Mouse (Mus musculus) midbrain, embryonic 13.5 days (tissue): ENCODE data around the gene Arhgap45. TPM values are rescaled to one million over a fixed set of nuclear protein-coding genes. Genes with fewer than 3 reads are reported as not detected.
"Not testable (repeated sequence)": the region's sequence is repeated elsewhere in the genome, so short reads cannot be mapped to it uniquely, and the experiment has no call there.

Source experiments
- ATAC-seq: fragments of 200-750 bp; cut with Nextera tagmentation; 2 replicates; pipeline ENCODE4 v1.8.0; 2017; ENCODE audit warnings: mild to moderate bottlenecking, moderate TSS enrichment, moderate library complexity
- H3K27ac ChIP-seq: fragments of 300-500 bp; sonication (generic); 2 replicates; pipeline ENCODE4 v1.5.1; 2015; ENCODE audit warnings: inconsistent platforms, mild to moderate bottlenecking, moderate library complexity
- H3K27me3 ChIP-seq: fragments of 300-500 bp; sonication (generic); 2 replicates; pipeline ENCODE4 v1.6.1; 2015; ENCODE audit warnings: mild to moderate bottlenecking, inconsistent platforms
- H3K36me3 ChIP-seq: fragments of 300-500 bp; sonication (generic); 2 replicates; pipeline ENCODE4 v1.6.1; 2015; ENCODE audit warnings: mild to moderate bottlenecking, inconsistent platforms
- H3K4me1 ChIP-seq: fragments of 300-500 bp; sonication (generic); replicated peaks from 2 replicates; pipeline ENCODE4 v1.6.1; 2015; ENCODE audit warnings: inconsistent platforms
- H3K4me2 ChIP-seq: fragments of 300-500 bp; sonication (generic); replicated peaks from 2 replicates; pipeline ENCODE4 v1.6.1; 2015; ENCODE audit warnings: moderate library complexity, mild to moderate bottlenecking, inconsistent platforms
- H3K4me3 ChIP-seq: fragments of 300-500 bp; sonication (generic); replicated peaks from 2 replicates; pipeline ENCODE4 v1.5.1; 2015; ENCODE audit warnings: mild to moderate bottlenecking, inconsistent platforms
- H3K9ac ChIP-seq: fragments of 300-500 bp; sonication (generic); replicated peaks from 2 replicates; pipeline ENCODE4 v1.6.1; 2015; ENCODE audit warnings: mild to moderate bottlenecking, inconsistent platforms
- H3K9me3 ChIP-seq: fragments of 300-500 bp; sonication (generic); 2 replicates; pipeline ENCODE4 v1.6.1; 2016; ENCODE audit warnings: mild to moderate bottlenecking, inconsistent platforms
- WGBS: fragments of 180-500 bp; shearing (Covaris S2); methylation state at CpG from one replicate; pipeline ENCODE4 v1.1.7; 2015; 5-methylcytosine and 5-hydroxymethylcytosine counted together
- polyA plus RNA-seq: library from polyadenylated mRNA; unstranded; fragments of >200 nt; fragmentation: Nextera tagmentation; extraction: Ambion mirVana; gene quantifications from 2 replicates; pipeline ENCODE4 v1.2.1, GENCODE M21; 2015

Gene Arhgap45
- polyA plus RNA-seq, 1 experiment from 2014 or later = 1.5 TPM

DNA sequence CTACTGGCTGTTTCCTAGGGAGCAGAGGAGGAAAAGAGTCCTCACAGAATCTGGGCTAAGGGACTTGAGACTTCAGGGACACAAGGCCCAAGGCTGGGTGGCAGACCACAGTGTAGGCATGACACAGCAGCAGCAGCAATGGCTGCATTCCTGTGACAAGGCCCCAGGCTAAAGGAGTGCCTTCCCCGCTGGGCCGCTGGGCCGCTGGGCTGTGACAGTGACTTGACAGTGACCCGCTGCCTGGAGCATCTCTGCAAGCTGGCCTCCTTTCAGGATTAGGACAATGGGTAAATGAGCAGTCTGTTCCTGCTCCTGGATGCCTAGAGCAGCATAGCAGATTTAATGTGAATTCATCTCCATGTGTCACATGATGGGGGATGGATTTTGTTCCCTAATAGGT lies 27.6 kb downstream of the Arhgap45 start:
- no peaks in the 10 kb centered on the region for H3K36me3 ChIP-seq
- 0 out of 2 replicates have a peak overlapping the region, but pooled peaks have one; percentile 16 for H3K9ac ChIP-seq
- peaks cover 14% of the 10 kb centered on the region for H3K4me1 ChIP-seq
- ATAC-seq = no peak
- H3K4me3 ChIP-seq = no peak overlapping the region
- H3K27me3 ChIP-seq = no peaks in the 10 kb centered on the region
- H3K27ac ChIP-seq = peak overlapping the region; percentile 49
- H3K9me3 ChIP-seq = no peaks in the 10 kb centered on the region
- WGBS = 24% methylated on average over 4 of the region's 4 CpGs
- no peak overlapping the region for H3K4me2 ChIP-seq

- H3K27me3 ChIP-seq, ATAC-seq, H3K4me3 ChIP-seq, H3K27ac ChIP-seq, H3K36me3 ChIP-seq, H3K9me3 ChIP-seq, H3K4me2 ChIP-seq: not testable (repeated sequence)
- Histone ChIP-seq H3K4me1 (peaks cover 16% of the 10 kb centered on the region), H3K9ac (0 out of 2 replicates have a peak overlapping the region, but pooled peaks have one; percentile 10)
- WGBS = 89% methylated on average over 4 of the region's 4 CpGs
Observed at GRCm38 (mm10) chr10:80045364-80045763, 28.9 kb downstream of the Arhgap45 start.

DNA sequence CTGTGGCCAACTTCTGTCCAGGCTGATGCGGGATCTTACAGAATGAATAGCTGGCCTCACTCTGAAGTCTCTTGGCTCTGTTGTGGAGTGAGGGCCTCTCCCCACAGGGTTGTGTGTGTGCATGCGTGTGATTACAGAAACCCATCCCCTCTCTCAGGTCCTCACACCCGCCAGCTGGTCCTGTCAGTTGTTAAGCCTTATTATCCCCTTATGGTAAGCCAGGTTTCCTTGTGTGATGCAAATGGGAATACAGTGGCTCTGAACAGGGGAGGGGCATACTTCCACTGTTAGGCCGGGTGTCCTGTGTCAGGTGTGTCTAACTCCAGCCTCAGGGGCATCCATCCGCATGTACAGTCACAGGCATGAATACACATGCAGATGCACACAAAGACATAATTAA lies 29.3 kb downstream of the Arhgap45 start:
- WGBS = 67% methylated on average over 5 of the region's 5 CpGs
- no peak overlapping the region for H3K4me2 ChIP-seq
- H3K9ac ChIP-seq = 0 out of 2 replicates have a peak overlapping the region, but pooled peaks have one; percentile 10
- no peak overlapping the region for H3K27ac ChIP-seq
- no peaks in the 10 kb centered on the region for H3K9me3 ChIP-seq
- H3K27me3 ChIP-seq = no peaks in the 10 kb centered on the region
- H3K4me3 ChIP-seq = no peak overlapping the region
- H3K36me3 ChIP-seq = no peaks in the 10 kb centered on the region
- H3K4me1 ChIP-seq = peaks cover 20% of the 10 kb centered on the region
- no peak for ATAC-seq

GRCm38 (mm10) chr10:80047041-80047565 lies 30.6 kb downstream of the Arhgap45 start, which contains the start of gene Gpx4:
Gpx4 (plus strand) TSS chr10:80047166.
- WGBS = 42% methylated on average over 9 of the region's 9 CpGs
- Histone ChIP-seq H3K4me1 (peaks cover 30% of the 10 kb centered on the region), H3K36me3 (no peaks in the 10 kb centered on the region), H3K4me3 (no peak within 1 kb of the TSS), H3K27ac (0 out of 2 replicates have a peak within 1 kb of the TSS, but pooled peaks have one; percentile 15), H3K4me2 (no peak within 1 kb of the TSS), H3K9me3 (no peaks in the 10 kb centered on the region), H3K27me3 (no peaks in the 10 kb centered on the region), H3K9ac (peak within 1 kb of the TSS; percentile 32; the same call in 1 of the 2 replicates)
- ATAC-seq = no peak

- H3K4me3 ChIP-seq = no peak overlapping the region
- no peaks in the 10 kb centered on the region for H3K36me3 ChIP-seq
- peaks cover 35% of the 10 kb centered on the region for H3K4me1 ChIP-seq
- H3K4me2 ChIP-seq = no peak overlapping the region
- no peaks in the 10 kb centered on the region for H3K27me3 ChIP-seq
- no peaks in the 10 kb centered on the region for H3K9me3 ChIP-seq
- H3K27ac ChIP-seq = peak overlapping the region; percentile 15; the same call in 1 of the 2 replicates
- no peak for ATAC-seq
- 8% methylated on average over 5 of the region's 5 CpGs for WGBS
- no peak overlapping the region for H3K9ac ChIP-seq
Observed at GRCm38 (mm10) chr10:80048396-80048795, 31.9 kb downstream of the Arhgap45 start.

GRCm38 (mm10) chr10:80048834-80049233 lies 32.4 kb downstream of the Arhgap45 start:
- H3K4me1 ChIP-seq = peaks cover 35% of the 10 kb centered on the region
- no peak overlapping the region for H3K4me2 ChIP-seq
- WGBS = 68% methylated on average over 3 of the region's 3 CpGs
- no peak for ATAC-seq
- H3K4me3 ChIP-seq = no peak overlapping the region
- H3K9ac ChIP-seq = no peak overlapping the region
- H3K27me3 ChIP-seq = no peaks in the 10 kb centered on the region
- H3K9me3 ChIP-seq = no peaks in the 10 kb centered on the region
- H3K27ac ChIP-seq = peak overlapping the region; percentile 15; the same call in 1 of the 2 replicates
- no peaks in the 10 kb centered on the region for H3K36me3 ChIP-seq

DNA sequence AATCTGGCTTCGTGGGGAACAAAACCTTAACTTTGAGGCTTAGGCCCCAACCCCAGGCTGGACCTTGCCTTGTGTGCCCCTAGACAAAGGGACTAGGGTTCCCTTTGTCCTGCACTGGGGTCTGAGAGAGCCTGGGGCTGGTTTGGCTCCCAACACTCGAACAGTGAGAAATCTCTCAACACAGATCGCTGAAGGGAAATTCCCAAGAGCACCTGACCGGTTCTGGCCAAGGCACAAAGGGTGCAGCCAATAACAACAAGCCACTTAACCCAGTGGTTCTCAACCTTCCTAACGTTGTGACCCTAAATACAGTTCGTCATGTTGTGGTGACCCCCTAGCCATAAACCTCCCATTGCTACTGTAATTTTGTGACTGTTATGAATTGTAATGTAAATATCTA lies 33.8 kb downstream of the Arhgap45 start:
- Histone ChIP-seq H3K36me3 (no peaks in the 10 kb centered on the region), H3K27ac (no peak overlapping the region; the same call in 1 of the 2 replicates), H3K4me1 (peaks cover 46% of the 10 kb centered on the region), H3K27me3 (no peaks in the 10 kb centered on the region), H3K4me2 (no peak overlapping the region), H3K9me3 (no peaks in the 10 kb centered on the region), H3K9ac (0 out of 2 replicates have a peak overlapping the region, but pooled peaks have one; percentile 23), H3K4me3 (no peak overlapping the region)
- no peak for ATAC-seq
- WGBS = 15% methylated on average over 6 of the region's 6 CpGs

DNA sequence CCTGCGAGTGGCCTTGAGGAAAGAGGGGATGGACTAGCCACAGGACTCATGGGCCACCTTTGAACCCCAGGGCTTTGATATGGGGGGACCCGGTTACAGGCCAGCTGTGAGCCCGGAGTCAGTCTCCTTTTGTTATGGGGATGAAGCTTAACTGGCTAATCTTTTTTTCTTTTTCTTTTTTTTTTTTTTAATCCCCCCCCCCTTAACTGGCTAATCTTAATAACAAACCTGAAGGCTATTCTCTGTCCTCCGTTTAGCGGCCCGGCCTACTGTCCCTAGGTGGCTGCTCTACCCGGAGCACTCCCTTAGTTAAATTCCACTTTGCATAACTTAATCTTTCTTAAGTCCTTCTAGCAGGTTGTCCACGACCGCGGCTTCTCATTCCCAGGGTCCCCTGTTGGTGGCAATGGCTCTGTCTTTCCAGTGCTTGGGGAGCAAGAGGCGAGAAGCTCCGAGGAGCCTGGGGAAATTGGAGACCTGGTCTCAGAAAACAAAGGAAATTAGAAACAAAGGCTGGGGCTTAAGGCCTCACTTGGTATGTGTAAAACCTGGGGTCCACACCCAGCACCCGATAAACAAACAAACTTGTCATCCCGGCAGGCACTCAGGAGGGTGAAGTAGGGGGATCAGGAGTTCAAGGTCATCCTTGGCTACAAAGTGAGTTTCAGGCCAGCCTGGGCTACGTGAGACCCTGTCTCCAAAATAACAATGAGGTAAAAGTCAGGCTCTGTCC lies 34.6 kb downstream of the Arhgap45 start:
- WGBS = 9% methylated on average over 15 of the region's 15 CpGs
- peaks cover 53% of the 10 kb centered on the region for H3K4me1 ChIP-seq
- H3K27ac ChIP-seq = peak overlapping the region; percentile 45; the same call in 1 of the 2 replicates
- H3K4me2 ChIP-seq = no peak overlapping the region
- H3K9ac ChIP-seq = 0 out of 2 replicates have a peak overlapping the region, but pooled peaks have one; percentile 23
- no peaks in the 10 kb centered on the region for H3K27me3 ChIP-seq
- H3K36me3 ChIP-seq = peaks cover 6% of the 10 kb centered on the region
- no peak for ATAC-seq
- no peak overlapping the region for H3K4me3 ChIP-seq
- no peaks in the 10 kb centered on the region for H3K9me3 ChIP-seq

DNA sequence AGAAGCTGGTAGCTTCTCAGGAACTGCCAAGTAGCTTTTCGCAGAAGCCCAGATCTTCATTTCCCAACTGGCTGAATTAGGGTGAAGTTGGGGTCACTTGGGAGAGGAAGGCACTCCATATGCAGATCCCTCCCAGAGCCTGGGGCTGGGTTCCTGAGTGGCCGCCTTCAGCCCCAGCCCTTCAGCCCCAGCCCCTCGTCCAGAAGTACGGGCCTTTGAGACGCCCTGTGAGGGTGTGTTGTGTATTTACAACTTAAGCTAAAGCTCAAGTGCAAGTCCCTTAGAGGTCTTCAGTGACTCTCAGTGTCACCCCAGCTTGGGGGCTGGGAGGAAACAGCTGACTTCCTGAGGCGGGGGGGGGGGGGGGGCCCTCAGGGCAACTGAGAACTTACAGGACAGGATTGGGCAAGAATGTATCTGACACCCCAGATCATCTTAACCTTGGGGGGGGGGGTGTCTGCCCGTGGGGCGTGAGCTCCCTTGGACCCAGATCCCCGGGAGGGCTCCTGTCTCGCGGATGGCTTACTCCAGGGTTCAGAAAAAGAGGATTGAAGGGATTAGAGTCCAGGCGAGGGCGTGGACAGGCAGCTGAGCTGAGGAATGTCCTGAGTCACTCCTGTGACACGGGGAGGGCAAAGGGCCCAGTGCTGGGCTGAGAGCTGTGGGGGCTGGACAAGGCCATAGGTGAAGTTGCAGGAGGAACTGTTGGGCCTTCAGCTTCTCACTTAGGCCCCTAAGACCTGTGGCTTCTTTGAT lies 35.3 kb downstream of the Arhgap45 start:
- Histone ChIP-seq H3K4me1 (peaks cover 55% of the 10 kb centered on the region), H3K9ac (0 out of 2 replicates have a peak overlapping the region, but pooled peaks have one; percentile 20), H3K27ac (peak overlapping the region; percentile 45; the same call in 1 of the 2 replicates), H3K9me3 (no peaks in the 10 kb centered on the region), H3K27me3 (no peaks in the 10 kb centered on the region), H3K36me3 (peaks cover 13% of the 10 kb centered on the region), H3K4me2 (no peak overlapping the region), H3K4me3 (no peak overlapping the region)
- no peak for ATAC-seq
- 15% methylated on average over 14 of the region's 14 CpGs for WGBS

DNA sequence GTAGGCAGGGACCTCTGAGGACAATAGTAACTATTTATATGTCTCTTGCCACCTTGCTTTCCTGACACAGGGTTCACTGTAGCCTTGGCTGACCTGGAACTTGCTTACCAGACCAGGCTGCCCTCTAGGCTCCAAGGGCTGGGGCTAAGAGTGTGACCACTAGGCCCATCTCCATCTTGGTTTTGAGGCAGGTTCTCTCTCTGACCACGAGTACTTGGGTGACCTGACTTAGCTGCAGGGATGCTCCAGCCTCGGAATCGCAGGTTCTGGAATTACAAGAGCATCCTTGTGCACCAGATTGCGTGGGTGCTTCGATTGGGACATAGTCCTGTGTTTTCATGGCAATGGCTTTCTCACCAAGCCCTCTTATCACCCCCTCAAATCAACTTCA lies 35.9 kb downstream of the Arhgap45 start:
- no peak for ATAC-seq
- no peak overlapping the region for H3K4me3 ChIP-seq
- 0 out of 2 replicates have a peak overlapping the region, but pooled peaks have one; percentile 20 for H3K9ac ChIP-seq
- H3K27ac ChIP-seq = no peak overlapping the region
- 85% methylated on average over 5 of the region's 5 CpGs for WGBS
- H3K9me3 ChIP-seq = no peaks in the 10 kb centered on the region
- no peak overlapping the region for H3K4me2 ChIP-seq
- H3K27me3 ChIP-seq = no peaks in the 10 kb centered on the region
- peaks cover 55% of the 10 kb centered on the region for H3K4me1 ChIP-seq
- H3K36me3 ChIP-seq = peaks cover 19% of the 10 kb centered on the region

DNA sequence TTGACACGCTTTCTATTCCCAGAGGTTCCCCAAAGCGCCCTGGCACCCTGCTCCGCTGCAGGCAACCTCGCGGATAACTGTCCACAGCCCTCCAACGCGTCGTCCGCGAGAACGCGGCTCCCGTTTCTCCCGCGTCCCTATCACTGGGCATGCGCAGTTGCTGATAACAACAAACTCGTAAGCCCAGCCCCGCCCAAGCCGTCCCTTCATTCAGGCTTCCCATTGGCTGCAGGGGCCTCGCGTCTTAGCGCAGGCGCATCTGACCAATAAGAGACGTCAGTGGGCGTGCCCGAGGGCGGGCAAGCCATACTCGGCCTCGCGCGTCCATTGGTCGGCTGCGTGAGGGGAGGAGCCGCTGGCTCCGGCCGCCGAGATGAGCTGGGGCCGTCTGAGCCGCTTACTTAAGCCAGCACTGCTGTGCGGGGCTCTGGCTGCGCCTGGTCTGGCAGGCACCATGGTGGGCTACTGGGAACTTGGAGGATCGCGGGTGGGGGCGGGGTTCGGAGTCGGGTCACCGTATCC lies 36.9 kb downstream of the Arhgap45 start:
- peak overlapping the region; percentile 95 for H3K9ac ChIP-seq
- peak overlapping the region; percentile 74 for H3K4me2 ChIP-seq
- ATAC-seq = peak; percentile 98
- WGBS = under 1% methylated on average over 47 of the region's 47 CpGs
- H3K9me3 ChIP-seq = no peaks in the 10 kb centered on the region
- H3K4me3 ChIP-seq = peak overlapping the region; percentile 88
- peaks cover 48% of the 10 kb centered on the region for H3K4me1 ChIP-seq
- no peaks in the 10 kb centered on the region for H3K27me3 ChIP-seq
- peaks cover 29% of the 10 kb centered on the region for H3K36me3 ChIP-seq
- peak overlapping the region; percentile 98 for H3K27ac ChIP-seq
